Mouse (Mus musculus) embryo, embryonic 10 days (tissue): ENCODE results near the gene Trim26.
"Not testable (repeated sequence)": the region's sequence is repeated elsewhere in the genome, so short reads cannot be mapped to it uniquely, and the experiment has no call there.

Source experiments
- DNase-seq: peaks from one replicate; pipeline ENCODE4 v3.0.0-alpha.2; 2015; ENCODE audit warnings: low spot score

Gene Trim26

DNA sequence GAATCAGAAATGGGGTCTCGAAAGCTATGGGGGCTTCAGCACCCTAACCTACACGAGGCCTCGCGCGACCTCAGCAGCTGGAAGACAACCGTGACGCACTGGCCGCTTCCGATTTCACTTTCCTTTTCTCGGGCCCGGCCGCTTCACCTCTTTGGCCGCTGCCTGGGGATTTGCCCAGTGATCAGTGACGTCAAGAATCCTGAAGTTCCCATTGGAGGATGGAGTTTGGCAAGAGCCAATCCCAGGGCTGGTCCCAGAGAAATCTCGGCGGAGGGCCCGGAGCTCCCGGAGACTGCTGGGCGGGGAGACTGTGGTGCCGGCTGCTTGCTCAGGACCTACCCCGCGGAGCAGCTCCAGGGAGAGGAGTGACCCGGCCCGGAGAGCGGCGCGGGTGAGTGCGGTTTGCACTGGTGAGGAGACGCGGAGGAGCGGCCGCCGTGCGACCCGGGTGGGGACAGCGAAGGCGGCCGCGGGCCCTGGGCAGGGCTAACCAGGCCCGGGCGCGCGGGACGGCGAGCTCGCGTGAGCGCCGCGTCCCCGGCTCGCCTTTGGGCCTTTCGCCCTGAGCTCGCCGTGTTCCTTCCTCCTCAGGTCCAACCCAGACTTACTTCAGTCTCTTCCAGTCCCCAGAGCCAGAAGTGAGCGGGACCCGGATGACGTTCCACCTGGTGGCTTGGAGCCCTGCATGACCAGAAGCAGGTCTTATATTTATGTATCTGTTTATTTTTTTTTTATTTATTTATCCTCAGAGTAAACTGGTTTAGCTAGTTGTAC lies at the start of gene Trim26:
Trim26 (plus strand) TSS at position 261 of the 774 bp plus-strand sequence.
- DNase-seq = peak; percentile 97

DNA sequence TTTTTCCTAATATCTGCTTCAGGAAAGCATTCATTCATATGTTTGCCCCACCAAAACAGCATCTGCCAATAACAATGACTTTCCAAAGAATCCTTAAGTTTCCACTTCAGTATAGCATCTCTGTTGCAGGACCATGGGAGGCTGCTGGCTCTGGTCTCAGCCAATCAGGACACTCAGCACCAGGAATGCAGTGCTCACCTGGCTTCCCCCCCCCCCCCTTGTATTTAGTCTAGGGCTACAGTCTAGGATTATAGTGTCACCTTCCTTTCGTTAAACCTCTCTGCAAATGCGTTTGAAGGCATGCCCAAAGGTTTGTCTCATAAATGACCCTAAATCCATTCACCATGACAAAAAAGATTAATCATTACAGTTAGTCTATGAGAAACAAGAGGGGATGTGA lies 48.6 kb upstream of the Trim26 start:
- DNase-seq = no peak

DNA sequence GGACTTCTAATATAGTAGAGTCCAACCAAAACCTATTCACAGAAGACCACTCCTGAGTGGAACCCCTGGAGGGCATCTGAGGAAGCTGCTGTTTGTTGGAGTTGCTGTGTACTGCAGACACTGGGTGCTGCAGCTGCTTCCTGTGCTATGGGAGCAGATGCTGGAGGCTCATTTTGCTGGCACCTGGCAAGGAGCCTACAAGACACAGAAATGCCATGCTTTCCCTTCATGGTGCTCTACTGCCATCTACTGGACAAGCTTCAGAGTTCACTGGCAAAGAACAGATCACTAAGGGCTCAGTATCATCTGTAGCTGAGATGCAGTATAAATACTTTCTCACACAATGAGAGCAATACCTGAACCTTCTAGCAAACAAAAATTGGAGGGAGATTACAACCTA lies 48.1 kb upstream of the Trim26 start:
- DNase-seq = peak; percentile 82

DNA sequence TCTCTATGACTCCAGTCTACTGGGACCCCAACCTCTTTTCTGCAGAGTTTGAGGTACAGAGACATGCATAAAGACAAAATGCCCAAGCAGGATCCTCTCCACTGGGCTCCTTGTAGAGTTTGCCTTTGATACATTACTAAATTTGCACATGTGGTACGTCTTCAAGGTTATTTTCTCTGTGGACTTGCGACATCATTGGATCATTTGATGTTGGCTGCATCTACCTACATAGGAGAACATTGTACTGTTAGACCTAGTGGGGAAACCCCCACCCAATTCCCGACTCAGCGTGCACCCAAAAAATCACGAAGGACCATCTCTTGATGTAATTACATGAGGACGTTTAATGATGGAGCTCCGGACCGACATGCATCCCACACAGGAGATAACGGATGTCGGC lies 37.4 kb upstream of the Trim26 start:
- no peak for DNase-seq

DNA sequence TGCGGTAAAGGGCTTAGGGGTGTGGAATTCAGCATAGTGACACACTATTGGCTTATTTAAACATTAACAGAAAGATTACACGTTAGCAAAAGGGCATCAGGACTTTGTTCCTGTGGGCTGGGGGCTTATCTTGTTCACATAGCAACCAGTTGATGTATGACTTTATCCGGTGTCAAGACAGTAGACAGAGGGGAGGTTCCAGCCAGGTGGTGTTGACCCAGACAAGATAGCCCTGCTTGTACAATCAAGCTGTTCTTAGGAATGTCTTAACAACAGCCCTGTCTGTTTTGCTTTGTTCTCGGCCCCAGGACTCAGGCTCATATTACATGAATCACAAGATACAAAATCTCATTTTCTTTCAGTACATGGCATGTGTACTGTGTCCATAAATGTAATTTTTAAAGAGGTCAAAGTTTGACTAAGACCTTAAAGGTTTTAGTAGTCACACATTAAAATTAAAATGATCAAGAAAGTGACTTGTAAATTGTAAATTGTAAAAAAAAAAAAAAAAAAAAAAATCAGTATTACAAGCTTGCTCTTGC lies 36.9 kb upstream of the Trim26 start:
- not testable (repeated sequence) for DNase-seq

DNA sequence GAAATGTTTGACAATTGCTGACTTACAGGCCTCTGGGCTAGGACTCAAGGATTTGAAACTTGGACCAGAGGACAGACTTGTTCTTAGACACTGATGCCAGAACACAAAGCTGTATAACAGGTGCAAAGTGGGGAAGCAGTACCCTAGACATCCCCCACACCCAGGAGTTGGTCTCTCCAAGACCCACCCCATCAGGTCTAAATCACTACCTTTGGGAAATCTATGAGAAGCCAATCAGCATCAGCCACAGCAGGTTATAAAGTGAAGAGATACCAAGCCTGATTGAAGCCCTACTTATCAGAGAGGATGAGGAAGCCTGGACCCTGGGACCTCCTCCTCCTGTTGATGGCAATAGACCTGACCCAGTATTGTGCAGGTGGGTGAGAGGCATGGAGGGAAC lies 25.1 kb upstream of the Trim26 start, which contains the start of gene H2-M10.6:
H2-M10.6 (plus strand) TSS at position 301 of the 400 bp plus-strand sequence.
- no peak for DNase-seq

DNA sequence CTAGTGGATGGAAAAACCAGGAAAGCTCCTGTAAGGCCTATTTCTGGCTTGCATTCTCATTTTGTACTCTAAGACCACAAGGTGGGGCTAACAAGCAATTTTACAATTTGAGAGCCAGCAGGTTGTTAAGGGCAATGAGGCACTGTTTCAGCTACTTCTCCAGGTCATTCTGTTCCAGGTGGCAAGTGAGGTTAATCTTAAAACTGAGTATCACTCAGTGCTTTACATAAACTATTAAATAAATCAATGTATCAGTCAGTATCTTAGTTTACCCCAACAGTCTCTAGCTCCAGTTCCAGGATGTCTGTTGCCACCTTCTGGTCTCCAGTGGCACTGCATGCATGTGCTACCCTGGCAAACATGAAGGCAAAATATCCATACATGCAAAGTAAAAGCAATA lies 12.9 kb upstream of the Trim26 start:
- peak; percentile 67 for DNase-seq

DNA sequence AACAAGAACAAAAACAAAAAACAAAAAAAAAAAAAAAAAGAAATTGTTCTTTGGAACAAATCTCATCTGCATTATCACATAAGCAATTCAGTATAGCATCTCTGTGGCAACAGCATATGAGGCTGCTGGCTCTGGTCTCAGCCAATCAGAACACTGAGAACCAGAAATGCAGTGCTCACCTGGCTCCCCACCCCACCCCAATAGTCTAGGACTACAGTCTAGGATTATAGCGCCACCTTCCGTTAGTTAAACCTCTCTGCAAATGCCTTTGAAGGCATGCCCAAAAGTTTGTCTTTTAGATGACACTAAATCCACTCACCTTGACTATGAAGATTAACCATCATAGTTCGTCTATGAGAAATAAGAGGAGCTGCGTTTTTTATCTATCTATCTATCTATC lies 11.4 kb upstream of the Trim26 start:
- DNase-seq = no peak

DNA sequence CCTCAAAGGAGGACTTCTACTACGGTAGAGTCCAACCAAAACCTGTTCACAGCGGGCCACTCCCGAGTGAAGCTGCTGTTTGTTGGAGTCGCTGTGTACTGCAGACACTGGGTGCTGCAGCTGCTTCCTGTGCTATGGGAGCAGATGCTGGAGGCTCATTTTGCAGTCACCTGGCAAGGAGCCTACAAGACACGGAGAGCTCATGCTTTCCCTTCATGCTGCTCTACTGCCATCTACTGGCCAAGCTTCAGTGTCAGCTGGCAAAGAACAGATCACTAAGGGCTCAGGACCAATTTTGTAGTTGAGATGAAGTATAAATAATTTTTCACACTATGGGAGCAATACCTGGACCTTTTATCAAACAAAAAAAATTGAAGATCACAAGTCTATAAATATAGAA lies 10.9 kb upstream of the Trim26 start:
- peak; percentile 80 for DNase-seq

DNA sequence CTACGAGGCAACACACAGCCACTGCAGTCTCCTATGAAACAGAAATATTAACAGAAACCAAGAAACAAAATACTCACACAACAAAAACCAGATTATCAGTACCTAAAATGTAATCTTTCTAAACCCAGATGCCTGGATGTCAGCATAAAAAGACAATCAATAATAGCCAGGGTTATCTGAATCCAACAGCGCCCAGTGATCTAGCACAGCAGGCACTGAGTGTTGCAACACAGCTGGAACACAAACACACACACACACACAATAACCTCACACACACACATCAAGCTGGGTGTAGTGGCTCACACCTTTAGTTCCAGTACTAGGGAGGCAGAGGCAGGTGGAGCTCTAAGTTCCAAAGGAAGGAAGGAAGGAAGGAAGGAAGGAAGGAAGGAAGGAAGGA lies 8.4 kb upstream of the Trim26 start:
- no peak for DNase-seq

DNA sequence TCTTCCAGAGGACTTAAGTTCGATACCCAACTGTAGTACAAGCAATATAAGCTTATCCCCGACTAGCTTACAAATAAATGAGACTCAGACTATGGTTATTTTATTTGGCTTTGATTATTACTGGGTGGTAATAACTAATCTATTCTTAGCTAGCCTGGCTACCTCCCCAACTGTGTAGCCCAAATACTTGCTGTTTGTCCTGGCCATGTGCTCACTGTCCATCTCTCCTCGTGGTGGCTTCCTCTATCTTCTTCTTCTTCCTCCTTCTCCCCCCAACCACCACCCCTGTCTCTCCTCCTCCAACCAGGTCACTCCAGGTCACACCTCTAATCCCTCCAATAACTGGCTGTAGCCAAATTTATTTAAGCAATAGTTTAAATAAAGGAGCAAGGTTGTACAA lies 6.5 kb upstream of the Trim26 start:
- no peak for DNase-seq

DNA sequence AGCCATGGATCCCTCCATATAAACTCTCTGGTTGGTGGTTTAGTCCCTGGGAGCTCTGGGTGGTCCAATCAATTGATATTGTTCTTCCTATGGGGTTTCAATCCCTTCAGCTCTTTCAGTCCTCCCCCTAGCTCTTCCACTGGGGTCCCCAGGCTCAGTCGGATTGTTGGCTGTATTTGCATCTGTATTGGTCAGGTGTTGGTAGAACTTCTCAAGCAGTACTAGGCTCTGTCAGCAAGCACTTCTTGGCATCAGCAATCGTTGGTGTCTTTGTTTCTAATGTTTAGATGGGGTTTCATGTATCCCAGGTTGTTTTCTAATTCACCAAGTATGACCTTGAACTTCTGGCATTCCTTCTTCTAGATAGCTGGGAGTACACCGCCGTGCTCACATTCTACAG lies 4.2 kb upstream of the Trim26 start:
- DNase-seq = no peak

DNA sequence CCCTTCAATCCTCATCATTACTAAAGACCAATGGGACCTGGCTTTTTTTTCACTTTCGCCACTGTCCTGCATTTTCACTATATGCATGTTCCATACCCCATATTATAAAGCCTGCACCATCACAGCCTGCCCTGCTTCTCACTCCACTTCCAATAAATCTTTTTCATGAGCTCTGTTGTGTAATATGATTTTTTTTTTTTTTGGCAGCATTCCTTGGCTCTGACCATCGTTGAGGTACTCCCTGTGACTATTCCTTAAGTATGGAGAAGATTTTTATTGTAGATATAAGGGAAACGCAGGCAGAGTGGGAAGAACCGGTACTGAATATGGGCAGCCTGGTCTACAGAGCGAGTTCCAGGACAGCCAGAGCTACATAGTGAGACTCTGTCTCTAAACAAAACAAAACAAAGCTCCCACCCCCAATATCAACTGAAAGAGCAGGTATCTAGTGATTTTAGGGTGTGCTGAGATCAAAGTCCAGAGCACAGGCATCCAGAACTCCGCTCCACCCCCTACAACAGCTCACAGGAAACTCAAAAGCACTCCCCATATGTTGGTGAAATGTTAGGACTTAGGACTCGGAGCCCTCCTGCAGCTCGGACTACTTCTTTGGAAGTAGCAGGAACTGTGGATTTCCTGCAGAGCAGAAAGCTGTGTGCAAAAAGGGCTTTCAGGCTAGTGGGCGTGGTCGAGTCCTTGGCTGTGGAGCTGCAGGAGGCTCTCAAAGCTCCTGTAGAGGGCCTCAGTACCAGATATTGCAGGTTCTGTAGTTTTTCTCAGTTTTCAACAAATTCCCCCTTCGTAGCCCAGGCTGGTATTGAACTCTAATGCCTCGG lies 1.1 kb upstream of the Trim26 start:
- DNase-seq = peak; percentile 82

DNA sequence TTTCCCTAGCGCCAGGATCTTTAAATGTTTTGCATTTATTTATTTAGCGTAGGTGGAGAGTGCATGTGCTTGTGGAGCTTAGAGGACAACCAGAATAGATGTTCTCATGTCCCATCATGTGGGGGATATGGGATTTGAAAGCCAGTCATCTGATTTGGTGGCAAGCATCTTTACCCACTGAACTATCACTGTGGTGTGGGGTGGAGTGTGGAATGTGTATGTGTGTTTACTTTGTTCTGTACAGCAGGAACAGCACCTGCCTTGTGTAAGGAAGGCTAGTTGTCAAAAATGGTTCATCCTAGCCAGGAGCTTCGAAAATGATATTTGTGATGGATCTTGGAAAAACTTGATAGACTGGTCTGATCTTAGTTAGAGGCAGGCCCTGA lies 514 bp upstream of the Trim26 start:
- DNase-seq = peak; percentile 5

DNA sequence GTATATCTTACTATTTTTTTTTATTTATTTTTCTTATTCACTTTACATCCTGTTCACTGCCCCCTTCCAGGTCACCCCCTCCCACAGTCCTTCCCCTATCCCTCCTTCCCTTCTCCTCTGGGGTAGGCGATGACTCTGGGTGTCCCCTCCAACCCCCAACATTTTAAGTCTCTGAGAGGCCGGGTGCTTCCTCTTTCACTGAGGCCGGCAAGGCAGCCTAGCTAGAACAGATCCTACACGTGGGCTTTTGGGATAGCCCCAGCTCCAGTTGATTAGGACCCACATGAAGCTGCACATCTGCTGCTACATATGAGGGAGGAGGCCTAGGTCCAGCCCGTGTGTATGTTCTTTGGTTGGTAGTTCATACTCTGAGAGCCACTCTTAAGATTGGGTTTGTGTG lies 2.1 kb downstream of the Trim26 start:
- no peak for DNase-seq

DNA sequence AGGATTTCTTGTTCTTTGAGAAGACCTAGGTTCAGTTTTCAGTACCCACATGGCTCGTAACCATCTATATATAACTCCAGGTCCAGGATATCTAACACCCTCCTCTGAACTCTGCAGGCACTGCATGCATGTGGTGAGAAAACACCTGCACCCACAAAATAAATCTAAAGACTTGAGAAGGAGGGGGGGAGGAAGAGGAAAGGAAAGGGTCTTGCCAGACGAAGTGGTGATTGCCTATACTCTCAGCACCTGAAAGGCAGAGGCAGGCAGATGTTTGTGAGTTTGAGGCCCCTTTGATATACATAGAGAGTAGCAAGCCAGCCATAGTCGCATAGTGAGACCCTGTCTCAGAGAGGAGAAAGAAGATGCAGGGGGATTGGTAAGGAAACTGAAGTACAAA lies 3.0 kb downstream of the Trim26 start:
- DNase-seq = no peak

DNA sequence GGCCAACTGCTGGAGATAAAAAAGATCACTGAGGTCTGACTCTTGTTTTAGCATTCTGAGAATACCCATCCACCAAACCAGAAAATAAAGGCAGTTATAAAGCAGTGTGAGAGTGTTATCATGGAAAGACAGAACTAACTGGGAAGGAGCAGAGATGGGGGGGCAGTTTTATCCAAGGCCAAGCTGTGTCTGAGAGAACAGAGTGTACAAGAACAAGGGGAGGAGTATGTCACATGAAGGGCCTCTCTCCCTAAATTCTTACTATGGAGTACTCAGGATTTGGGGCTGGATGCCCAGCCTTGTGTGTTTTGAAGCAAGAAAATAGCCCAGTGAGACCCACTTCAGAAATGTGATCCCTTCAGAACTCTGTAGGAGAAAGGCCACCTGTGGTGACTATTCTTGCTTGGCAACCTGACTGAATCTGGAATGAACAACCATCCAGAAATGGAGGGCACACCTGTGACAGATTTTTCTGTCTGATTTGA lies 4.1 kb downstream of the Trim26 start:
- DNase-seq = no peak

DNA sequence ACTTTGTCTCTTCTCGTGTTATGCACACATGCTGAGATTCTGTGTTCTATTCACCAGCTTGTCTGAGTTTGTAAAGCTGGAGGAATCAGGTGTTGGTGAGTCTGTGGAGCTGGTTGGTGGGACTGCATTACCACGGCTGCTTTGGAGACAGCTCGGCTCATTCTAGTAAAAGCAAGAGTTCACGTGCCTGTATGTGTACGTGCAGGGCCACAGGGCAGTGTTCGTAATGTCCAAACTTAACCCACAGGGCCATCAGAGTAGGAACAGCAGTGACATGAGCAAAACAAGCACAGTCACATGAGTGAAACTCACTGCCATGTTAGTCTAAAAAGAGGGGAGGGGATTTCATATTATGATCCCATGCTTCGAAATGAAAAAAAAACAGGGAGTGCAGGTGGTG lies 6.8 kb downstream of the Trim26 start:
- no peak for DNase-seq

DNA sequence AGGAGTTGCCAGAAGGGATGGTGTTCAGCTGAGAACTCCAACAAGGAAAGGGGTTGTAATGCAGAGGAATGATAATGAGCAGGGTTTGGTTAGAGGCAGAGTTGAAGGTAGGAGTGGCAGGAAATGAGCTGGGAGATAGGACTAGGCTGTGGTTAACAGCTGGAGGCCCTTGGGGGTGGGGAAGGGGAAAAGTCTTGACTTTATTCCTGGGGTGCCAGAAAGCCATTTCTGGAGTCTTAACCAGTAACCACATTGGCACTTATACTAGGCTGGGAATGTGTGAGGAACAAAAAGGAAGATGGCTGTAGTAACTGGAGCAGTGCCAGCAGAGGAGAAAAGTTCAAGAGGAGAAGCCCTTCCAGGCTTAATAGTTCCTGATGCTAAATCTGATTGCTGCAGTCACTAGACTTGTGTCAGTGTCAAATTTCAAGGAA lies 7.4 kb downstream of the Trim26 start:
- DNase-seq = no peak

DNA sequence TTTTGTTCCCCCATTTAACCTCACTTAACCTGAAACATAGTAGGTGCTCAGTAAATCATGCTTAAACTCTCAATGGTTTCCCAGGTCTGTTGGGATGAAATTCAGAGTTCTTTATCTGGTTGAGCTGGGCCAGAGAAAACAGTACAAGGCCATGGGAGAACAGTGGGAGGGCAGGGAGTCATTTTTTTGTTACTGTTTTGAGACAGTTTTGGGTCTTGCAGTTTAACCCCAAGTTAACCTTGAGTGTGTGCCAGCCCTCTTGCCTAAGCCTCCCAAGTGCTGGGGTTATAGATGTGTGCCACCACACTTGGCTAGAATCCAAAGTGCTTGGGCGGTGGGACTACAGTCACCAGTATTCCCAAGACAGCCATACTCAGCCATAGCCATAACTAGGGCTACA lies 7.8 kb downstream of the Trim26 start:
- DNase-seq = no peak

DNA sequence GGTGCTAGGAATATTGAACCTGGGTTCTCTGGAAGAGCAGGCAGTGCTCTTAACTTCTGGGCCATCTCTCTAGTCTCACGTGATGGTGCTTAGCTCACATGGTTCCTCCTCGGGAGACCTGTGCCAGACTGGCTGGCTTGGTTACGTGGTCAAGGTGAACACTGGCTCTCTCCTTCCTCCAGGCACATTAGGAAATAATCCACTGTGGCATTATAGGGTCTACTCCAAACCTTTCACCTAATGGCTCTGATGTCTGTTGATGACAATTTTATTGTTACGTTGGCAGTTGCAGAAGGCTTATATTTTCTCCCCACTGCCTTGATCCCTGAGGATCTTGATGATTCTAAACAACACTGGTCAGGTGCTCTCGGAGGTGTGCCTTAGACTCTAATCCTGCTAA lies 12.0 kb downstream of the Trim26 start:
- DNase-seq = no peak

DNA sequence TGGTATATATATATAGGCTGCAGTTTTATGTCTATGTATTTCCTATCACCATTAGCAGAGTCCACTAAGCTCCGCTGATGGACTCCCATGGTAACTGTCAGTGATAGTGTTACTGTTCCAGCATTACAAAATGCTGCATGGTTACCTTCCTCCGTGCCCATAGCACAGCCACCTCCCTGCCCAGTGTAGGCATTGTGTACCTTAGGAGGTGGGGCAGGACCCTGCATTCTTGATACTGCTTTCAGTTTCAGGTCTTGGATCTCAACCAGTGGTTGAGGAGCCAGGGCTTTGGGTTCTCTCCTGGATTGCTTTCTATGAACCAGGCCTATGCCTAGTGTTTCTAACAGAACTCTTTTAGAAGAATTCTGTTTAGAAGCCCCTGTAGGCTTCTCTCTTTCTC lies 13.1 kb downstream of the Trim26 start:
- DNase-seq = no peak

DNA sequence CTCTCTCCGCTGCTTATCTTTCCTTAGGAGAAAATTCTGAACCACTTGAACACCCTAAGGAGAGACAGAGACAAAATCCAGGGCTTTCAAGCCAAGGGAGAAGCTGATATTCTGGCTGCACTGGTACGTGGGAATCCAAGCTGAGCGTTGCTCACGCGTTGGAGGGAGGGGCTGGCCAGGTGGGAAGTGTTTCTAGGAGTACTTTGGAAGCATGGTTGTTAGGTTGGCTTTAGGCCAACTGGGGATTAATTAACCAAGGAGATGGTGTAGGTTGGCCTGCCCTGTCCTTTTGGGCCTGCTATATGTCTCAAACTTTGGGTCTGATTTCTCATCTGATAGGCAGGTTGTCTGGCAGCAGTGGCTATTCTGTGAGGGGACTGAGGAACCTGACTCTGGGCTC lies 14.3 kb downstream of the Trim26 start:
- DNase-seq = no peak
